Mouse (Mus musculus): ENCODE data around the gene Fam135a. TPM values are rescaled to one million over a fixed set of nuclear protein-coding genes. Genes with fewer than 3 reads are reported as not detected.

The Fam135a gene
- polyA plus RNA-seq (2012; rRNA removed) = 25.5 and 28.5 TPM in 2 replicates

- DNase-seq (ENCODE audit: low spot score) = peak; percentile 86
Measured at GRCm38 (mm10) chr1:24099926-24100869, at the start of gene Fam135a. Gene Fam135a, minus strand, starts transcription at chr1:24100341.

DNA sequence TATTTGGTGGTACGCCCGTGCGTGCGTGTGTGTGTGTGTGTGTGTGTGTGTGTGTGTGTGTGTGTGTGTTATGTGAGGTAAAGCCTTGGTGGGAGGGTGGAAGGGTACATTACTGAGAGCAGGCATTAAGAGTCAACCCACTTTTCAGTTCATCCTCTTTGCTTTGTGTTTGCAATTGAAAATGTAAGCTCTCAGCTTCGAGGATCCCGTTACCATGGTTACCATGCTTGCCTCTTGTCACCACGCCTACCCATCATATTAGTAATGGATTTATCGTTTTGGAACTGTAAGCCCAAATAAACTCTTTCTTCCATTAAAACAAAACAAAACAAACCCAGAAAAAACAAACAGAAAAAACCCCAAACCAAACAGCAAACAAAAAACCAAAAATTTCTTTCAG, 43.4 kb upstream of the Fam135a start:
- no peak for DNase-seq (ENCODE audit: low spot score)

DNA sequence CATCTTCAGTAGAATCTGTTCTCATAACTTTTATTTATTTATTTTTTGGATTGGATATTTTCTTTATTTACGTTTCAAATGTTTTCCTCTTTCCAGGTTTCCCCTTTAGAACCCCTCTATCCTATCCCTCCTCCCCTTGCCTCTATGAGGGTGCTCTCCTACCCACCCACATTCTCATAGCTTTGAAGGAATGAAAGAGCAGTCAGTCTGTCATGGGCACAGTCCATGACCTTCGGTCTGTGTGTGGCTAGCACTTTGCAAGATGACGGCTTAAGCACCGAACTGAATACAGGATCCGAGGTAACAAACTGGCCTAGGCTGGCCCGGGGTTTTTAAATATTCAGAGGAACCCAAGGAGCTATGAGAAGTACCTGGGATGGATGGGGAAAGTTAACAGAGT, 40.4 kb upstream of the Fam135a start:
- DNase-seq (ENCODE audit: low spot score) = no peak

- DNase-seq (ENCODE audit: low spot score) = peak; percentile 26
Measured at GRCm38 (mm10) chr1:24137133-24137532, 37.0 kb upstream of the Fam135a start.

DNA sequence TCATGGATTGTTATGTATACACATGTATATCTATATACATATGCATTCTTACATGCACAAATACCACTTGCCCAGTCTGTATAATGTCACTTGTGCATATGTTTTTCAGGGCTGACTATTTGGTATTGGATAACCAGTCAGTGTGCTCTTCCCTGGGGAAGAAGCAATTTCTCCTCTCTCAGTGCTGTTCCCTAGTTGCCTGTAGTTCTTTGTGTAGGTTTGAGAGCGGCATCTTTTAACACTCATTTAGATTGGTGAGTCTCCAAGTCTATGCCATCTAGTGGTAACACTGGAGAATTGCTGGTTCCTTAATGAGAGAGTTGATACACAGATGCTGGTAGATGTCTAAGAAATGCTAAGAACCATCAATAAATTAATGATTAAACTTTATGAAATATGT, 34.7 kb upstream of the Fam135a start:
- DNase-seq (ENCODE audit: low spot score) = no peak

DNA sequence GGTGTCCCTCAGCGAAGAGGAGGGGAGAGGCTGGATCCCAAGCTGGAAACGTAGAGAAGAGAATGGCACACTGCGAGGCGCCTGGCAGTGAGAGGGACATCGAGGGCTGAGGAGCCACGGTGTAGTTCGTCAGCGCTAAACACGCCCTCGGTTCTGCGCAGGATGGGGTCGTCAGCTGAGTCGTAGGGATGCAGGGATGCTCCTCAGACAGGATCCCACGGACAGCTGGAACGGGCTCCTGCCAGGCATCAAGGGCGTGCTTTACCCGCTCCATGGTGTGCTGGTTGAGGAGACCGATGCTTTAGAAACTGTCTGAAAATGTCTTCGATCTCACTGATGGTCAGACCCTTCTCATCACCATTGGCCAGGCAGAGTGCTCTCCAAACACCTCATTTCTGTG, 33.7 kb upstream of the Fam135a start:
- no peak for DNase-seq (ENCODE audit: low spot score)

DNA sequence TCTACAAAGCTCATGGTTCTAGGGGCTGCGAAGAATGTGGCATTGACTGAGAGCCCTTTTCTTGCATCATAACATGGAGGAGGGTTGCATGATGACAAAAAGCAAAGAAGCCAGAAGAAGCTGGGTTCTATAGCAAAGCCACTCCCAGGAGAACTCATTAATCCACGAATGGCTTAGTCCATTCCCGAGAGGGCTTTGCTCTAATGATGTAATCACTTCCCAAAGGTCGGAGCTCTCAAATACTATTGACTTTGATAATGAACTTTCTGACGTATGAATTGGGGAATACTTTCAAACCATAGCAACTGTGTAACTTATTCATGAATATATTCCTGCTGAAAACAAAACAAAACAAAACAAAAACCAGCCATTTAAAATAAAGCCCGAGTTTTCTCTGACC, 27.7 kb upstream of the Fam135a start:
- DNase-seq (ENCODE audit: low spot score) = no peak

DNA sequence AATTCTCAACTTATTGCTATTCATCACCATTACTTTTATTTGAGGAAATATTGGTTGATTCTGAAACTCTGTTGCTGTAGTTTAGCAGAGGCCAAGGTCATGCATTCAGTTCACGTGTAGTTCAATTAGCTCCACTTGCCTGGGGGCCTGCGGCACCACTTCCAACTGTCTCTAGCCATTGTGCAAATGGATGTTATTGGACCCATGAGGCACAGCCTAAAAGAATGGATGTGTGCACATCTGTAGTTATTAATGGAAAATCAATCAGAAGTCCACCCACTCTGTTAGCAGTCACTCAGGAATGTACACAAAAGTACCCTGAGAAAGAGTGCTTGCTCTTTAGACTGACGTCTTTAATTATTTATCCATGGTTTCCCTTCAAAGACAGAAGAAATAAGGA, 24.5 kb upstream of the Fam135a start:
- no peak for DNase-seq (ENCODE audit: low spot score)

DNA sequence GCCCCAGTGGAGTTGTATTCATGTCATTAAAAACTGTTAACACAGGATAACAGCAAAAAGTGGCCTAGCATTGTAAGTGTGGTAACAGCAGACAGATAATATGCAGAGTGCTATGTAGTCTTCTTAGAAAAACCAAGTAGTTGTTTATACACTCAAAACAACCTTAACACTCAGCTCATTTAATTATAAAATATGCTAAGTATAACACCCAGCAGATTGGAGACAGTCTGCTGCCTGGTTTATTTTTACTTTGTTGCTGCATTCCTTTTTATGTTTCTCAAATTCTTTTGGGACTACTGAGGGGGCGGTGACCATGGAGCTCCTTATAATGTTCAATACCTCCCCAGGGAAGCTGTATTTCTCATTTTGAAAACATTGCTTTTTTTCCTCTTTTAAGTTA, 22.4 kb upstream of the Fam135a start:
- DNase-seq (ENCODE audit: low spot score) = no peak

DNA sequence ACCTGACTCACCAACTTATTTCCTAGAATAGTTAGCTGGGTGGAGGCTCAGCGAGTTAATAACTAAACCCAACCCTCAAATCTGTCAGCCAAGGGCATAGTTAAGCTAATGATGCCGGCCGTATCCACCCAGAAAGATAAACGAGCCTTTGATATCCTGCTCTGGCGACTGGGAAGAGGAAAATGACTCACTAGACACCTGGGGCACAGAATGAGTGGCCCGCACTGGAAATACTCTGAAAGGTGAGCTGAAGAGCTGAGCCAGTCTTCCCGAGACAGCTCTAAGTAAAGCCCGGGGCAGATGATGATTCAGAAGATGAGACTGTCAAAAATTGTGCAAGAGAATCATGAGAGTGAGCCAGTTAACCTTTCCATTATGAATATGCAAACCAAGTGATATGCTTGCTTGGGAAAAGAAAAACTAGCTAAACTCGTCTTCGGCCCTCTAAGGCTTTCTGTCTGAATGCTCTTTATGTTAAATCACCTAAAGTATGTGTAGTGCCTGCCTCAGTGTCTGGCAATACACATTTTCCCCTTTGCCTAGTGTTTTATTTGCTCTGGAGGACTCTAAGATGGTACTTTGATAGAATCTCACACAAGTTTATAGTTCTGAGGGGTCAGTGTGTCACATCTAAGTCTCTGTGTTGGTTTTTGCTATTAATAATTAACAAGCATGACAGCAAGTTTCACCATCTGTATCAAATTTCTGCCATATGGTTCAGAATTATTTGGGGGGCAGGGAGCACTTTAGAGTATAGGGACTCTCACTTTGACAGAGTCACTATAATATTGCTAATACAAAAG, 8.0 kb upstream of the Fam135a start:
- no peak for DNase-seq (ENCODE audit: low spot score)

- no peak for DNase-seq (ENCODE audit: low spot score)
Measured at GRCm38 (mm10) chr1:24107378-24107777, 7.2 kb upstream of the Fam135a start.

DNA sequence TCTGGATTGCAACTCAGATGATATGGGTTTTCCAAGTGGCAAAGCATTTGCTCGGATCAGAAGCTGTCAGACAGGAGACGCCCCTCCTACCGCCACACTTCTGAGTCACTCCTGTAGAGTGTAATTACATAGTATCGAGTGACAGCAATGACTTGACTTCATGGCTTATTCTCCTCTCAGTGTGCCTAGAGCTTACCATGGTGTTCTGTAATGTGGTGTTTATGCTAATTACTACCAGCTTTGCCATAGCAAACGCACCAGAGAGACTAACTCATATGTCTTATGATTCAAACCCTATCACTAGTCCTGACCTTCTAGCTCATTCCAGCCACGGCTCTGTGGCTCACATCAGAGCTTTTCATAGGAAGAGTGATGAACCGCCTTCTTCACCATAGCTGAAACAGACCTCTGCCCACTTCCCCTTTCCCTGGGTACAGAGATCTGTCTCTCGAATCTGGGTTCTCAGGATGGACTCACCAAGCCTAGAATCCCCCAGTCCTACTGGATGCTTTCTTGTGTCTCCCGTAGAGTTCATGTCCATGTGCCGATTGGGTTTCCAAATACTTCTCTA, 2.5 kb upstream of the Fam135a start:
- DNase-seq (ENCODE audit: low spot score) = no peak

GRCm38 (mm10) chr1:24100870-24101358, 773 bp upstream of the Fam135a start:
- no peak for DNase-seq (ENCODE audit: low spot score)

GRCm38 (mm10) chr1:24099541-24099925, 608 bp downstream of the Fam135a start:
- DNase-seq (ENCODE audit: low spot score) = no peak

- DNase-seq (ENCODE audit: low spot score) = no peak
Measured at GRCm38 (mm10) chr1:24097541-24097940, 2.6 kb downstream of the Fam135a start.

DNA sequence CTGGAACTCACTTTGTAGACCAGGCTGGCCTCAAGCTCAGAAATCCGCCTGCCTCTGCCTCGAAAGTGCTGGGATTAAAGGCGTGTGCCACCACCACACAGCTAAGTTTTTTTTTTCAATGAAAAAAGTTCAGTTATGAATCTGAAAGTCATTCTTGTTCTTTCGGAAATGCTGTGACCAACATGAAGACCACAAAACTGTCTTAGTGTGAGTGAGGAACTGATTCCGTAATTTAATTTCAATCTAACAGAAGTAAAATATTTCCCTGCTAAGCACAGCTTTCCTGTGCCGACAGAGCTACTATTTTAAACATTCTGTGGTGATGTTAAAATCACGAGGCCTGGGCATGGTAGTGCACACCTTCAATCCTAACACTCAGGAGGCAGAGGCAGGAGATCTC, 7.7 kb downstream of the Fam135a start:
- DNase-seq (ENCODE audit: low spot score) = no peak

- DNase-seq (ENCODE audit: low spot score) = no peak
Measured at GRCm38 (mm10) chr1:24090603-24091002, 9.5 kb downstream of the Fam135a start.

DNA sequence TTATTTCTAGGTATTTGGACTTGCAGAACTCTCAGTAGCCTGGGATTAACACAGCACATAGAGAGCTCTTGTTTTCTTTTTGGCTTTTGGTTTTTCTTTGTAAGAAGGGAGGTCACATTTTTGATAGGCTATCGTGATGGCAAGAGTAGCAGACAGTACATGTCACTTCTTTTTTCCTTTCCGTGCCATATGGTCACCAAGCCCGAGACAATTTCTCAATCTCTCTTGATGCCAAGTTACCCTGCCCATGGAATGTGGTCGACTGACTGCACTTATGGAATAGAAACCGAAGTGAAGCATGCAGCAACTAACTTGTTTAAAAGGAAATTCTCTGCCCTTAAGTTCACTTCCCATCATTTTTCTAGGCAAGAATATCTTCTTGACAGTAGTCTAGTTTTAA, 10.0 kb downstream of the Fam135a start:
- no peak for DNase-seq (ENCODE audit: low spot score)

- no peak for DNase-seq (ENCODE audit: low spot score)
Measured at GRCm38 (mm10) chr1:24086176-24086575, 14.0 kb downstream of the Fam135a start.

GRCm38 (mm10) chr1:24074396-24074795, 25.7 kb downstream of the Fam135a start:
- no peak for DNase-seq (ENCODE audit: low spot score)

DNA sequence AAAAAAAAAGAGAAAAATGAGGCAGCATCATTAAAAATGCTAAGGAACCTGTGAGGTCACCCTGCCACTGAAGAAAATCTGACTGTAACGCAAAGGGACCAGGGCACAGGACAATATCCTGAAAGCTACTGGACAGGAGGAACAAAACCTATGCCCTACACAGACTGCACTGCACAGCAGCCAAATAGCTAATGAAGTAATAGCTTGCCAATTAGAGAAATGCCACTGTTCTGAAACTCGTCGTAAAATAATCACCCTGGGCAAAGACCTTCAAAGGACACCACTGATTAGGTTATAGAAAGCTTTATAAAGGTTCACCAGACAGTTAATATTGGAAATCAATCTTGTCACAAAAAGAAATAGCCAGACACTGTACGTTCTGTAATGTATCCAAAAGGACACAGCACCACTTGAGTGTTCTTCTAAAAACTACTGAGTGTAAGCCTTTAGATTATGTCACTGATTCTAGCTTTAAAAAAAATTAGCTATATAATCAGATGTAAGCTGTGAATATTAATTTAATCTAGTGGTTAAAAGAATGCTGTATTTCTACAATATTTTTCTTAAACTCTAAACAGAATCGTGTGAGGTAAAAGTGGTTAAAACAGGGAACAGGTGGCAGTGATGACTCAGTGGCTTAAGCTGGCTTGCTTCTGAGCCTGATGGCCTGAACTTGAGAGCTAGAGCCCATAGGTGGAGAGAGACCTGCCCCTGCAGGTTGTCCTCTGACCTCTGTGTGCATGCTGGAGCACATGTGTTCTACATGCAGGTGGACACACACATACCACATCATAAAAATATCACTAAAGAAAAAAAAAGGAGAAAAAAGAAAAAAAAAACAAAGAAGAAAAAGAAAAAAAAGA, 26.5 kb downstream of the Fam135a start:
- DNase-seq (ENCODE audit: low spot score) = no peak
